Mouse (Mus musculus) adrenal gland, adult (tissue): ENCODE results near the gene Dis3l2.

Experiments used
- DNase-seq, 2 experiments: peaks; one replicate each; pipeline ENCODE4 v3.0.0; 2022 to 2023; ENCODE audit warnings: low spot score in 1 of 2; ENCODE audit not compliant: inconsistent age in 2 of 2

Gene Dis3l2

GRCm38 (mm10) chr1:86703300-86703964 lies at the start of gene Dis3l2:
TSS of gene Dis3l2 (plus strand) at chr1:86703808.
- DNase-seq, result peak; percentile 89 to 95

- peak in 1 of 2 experiments; percentile 76 for DNase-seq
Observed at GRCm38 (mm10) chr1:86657071-86657470, 46.5 kb upstream of the Dis3l2 start.

GRCm38 (mm10) chr1:86665091-86665490 lies 38.5 kb upstream of the Dis3l2 start:
- no peak for DNase-seq

- peak; percentile 79 to 91 for DNase-seq
Observed at GRCm38 (mm10) chr1:86669552-86670273, 33.9 kb upstream of the Dis3l2 start.

GRCm38 (mm10) chr1:86670279-86671038 lies 33.1 kb upstream of the Dis3l2 start, which contains the start of gene Nppc:
TSS of gene Nppc (minus strand) at chr1:86670571.
- peak; percentile 83 to 94 for DNase-seq

- no peak for DNase-seq
Observed at GRCm38 (mm10) chr1:86674385-86674784, 29.2 kb upstream of the Dis3l2 start.

- no peak for DNase-seq
Observed at GRCm38 (mm10) chr1:86675126-86675525, 28.5 kb upstream of the Dis3l2 start.

- no peak for DNase-seq
Observed at GRCm38 (mm10) chr1:86677624-86678023, 26.0 kb upstream of the Dis3l2 start.

- no peak for DNase-seq
Observed at GRCm38 (mm10) chr1:86678667-86679066, 24.9 kb upstream of the Dis3l2 start.

- DNase-seq, result peak; percentile 36 to 81
Observed at GRCm38 (mm10) chr1:86687236-86687635, 16.4 kb upstream of the Dis3l2 start.

GRCm38 (mm10) chr1:86691027-86691426 lies 12.6 kb upstream of the Dis3l2 start:
- DNase-seq, result peak in 1 of 2 experiments; percentile 48

- DNase-seq, result no peak
Observed at GRCm38 (mm10) chr1:86696948-86697347, 6.7 kb upstream of the Dis3l2 start.

GRCm38 (mm10) chr1:86698721-86699120 lies 4.9 kb upstream of the Dis3l2 start:
- peak; percentile 25 to 77 for DNase-seq

GRCm38 (mm10) chr1:86699346-86700136 lies 4.1 kb upstream of the Dis3l2 start:
- DNase-seq, result no peak

GRCm38 (mm10) chr1:86700367-86700766 lies 3.2 kb upstream of the Dis3l2 start:
- DNase-seq, result no peak

- no peak for DNase-seq
Observed at GRCm38 (mm10) chr1:86703965-86704326, 338 bp downstream of the Dis3l2 start.

- no peak for DNase-seq
Observed at GRCm38 (mm10) chr1:86705461-86705860, 1.9 kb downstream of the Dis3l2 start.

- no peak for DNase-seq
Observed at GRCm38 (mm10) chr1:86709546-86709945, 5.9 kb downstream of the Dis3l2 start.

- peak in 1 of 2 experiments; percentile 41 for DNase-seq
Observed at GRCm38 (mm10) chr1:86712045-86712444, 8.4 kb downstream of the Dis3l2 start.

GRCm38 (mm10) chr1:86713054-86713453 lies 9.4 kb downstream of the Dis3l2 start:
- no peak for DNase-seq

- no peak for DNase-seq
Observed at GRCm38 (mm10) chr1:86718190-86718589, 14.6 kb downstream of the Dis3l2 start.
